Mouse (Mus musculus) myocyte (in vitro differentiated cells): ENCODE measurements at regions not wholly inside any gene's neighbourhood (a gene's known extent, or its start where the extent isn't known, plus 50 kb on each side); places are given as distances from the start of the nearest gene placed in this dataset.

Source experiments
- CEBPB ChIP-seq: IDR thresholded peaks from 2 replicates; pipeline ENCODE4 v1.6.1; 2011; ENCODE audit warnings: mild to moderate bottlenecking, moderate library complexity; ENCODE audit not compliant: poor library complexity, insufficient read depth, severe bottlenecking
- E2F4 ChIP-seq: IDR thresholded peaks from one replicate; pipeline ENCODE4 v1.6.1; 2011; ENCODE audit warnings: mild to moderate bottlenecking, control low read depth, moderate library complexity; ENCODE audit not compliant: insufficient read depth
- MAX ChIP-seq: IDR thresholded peaks from one replicate; pipeline ENCODE4 v1.6.1; 2011; ENCODE audit warnings: low read depth, mild to moderate bottlenecking, control low read depth
- MYOD1 ChIP-seq, 3 experiments: IDR thresholded peaks; one replicate each; pipeline ENCODE4 v1.6.1; 2011; ENCODE audit warnings: control low read depth in 2 of 3, low read depth in 2 of 3, mild to moderate bottlenecking in 2 of 3, moderate library complexity in 1 of 3; ENCODE audit not compliant: insufficient read length in 2 of 3, control insufficient read depth in 1 of 3
- MYOG ChIP-seq, 3 experiments: IDR thresholded peaks; one replicate each; pipeline ENCODE4 v1.6.1; 2011; ENCODE audit warnings: control low read depth in 2 of 3, low read depth in 2 of 3, mild to moderate bottlenecking in 2 of 3; ENCODE audit not compliant: insufficient read length in 2 of 3, control insufficient read depth in 1 of 3, insufficient read depth in 1 of 3
- POLR2A ChIP-seq: IDR thresholded peaks from one replicate; pipeline ENCODE4 v1.6.1; 2011; ENCODE audit warnings: low read depth, mild to moderate bottlenecking, control low read depth, moderate library complexity; ENCODE audit not compliant: insufficient read length
- POLR2AphosphoS2 ChIP-seq: IDR thresholded peaks from one replicate; pipeline ENCODE4 v1.6.1; 2011; ENCODE audit warnings: low read depth, control low read depth; ENCODE audit not compliant: insufficient read length
- REST ChIP-seq: IDR thresholded peaks from one replicate; pipeline ENCODE4 v1.6.1; 2011; ENCODE audit warnings: mild to moderate bottlenecking, control low read depth, moderate library complexity; ENCODE audit not compliant: insufficient read depth, insufficient read length
- TCF12 ChIP-seq: IDR thresholded peaks from one replicate; pipeline ENCODE4 v1.6.1; 2011; ENCODE audit warnings: mild to moderate bottlenecking, control low read depth; ENCODE audit not compliant: poor library complexity, insufficient read depth, severe bottlenecking
- TCF3 ChIP-seq: IDR thresholded peaks from one replicate; pipeline ENCODE4 v1.6.1; 2011; ENCODE audit warnings: low read depth, control low read depth; ENCODE audit not compliant: insufficient read length
- USF1 ChIP-seq: IDR thresholded peaks from one replicate; pipeline ENCODE4 v1.6.1; 2011; ENCODE audit warnings: low read depth, mild to moderate bottlenecking, control low read depth, moderate library complexity

DNA sequence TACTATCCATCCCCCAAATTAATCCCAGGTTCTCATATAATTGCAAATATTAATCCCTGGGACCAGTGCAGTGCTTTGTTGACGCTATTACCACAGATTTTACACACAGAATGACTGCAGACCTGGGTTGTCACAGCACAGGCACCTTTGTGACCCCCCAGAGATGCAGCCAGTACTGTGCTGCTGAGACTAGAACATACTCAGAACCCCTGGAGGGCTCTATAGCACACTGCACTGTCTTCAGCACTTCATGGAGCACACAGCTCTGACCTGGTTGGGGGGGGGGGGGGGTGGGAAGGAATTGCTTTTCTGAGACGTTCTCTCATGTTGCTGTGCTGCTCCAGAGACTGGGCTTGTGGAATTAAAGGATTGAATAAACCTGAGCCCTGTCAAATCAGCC lies 154.9 kb upstream of the Gm34302 start:
- no peak for TF ChIP-seq USF1
- no peak for TF ChIP-seq POLR2A
- TF ChIP-seq MYOG (IDR thresholded peaks at IDR 0.05; ENCODE audit: control insufficient read depth in 1 of 3, insufficient read depth in 1 of 3, insufficient read length in 2 of 3, low read depth in 2 of 3): no peak
- TF ChIP-seq REST: no peak
- no peak for TF ChIP-seq TCF12
- no peak for TF ChIP-seq CEBPB
- no peak for TF ChIP-seq MAX
- TF ChIP-seq MYOD1 (IDR thresholded peaks at IDR 0.05; ENCODE audit: control insufficient read depth in 1 of 3, insufficient read length in 2 of 3, low read depth in 2 of 3): no peak
- no peak for TF ChIP-seq POLR2AphosphoS2
- no peak for TF ChIP-seq TCF3
- no peak for TF ChIP-seq E2F4
